Comparison of ENCODE assay signal across 29 mouse cellular contexts in genomic region chr10:120004096-120004495, GRCm38 (mm10).
"Had no signal": no experiment of that assay in that cellular context is flagged by ENCODE, and none has a peak within 500 bp of the region (broad histone marks: within the 10 kb centered on the region; RNA-seq: fewer than 3 reads in every experiment).

No protein-coding gene starts in this region.

- H3K4me3 ChIP-seq: embryonic facial prominence, embryonic 10.5 days; embryonic facial prominence, embryonic 12.5 days; embryonic facial prominence, embryonic 13.5 days; embryonic facial prominence, embryonic 15.5 days; erythroblast, embryonic 14.5 days; forebrain, embryonic 10.5 days; forebrain, embryonic 12.5 days; forebrain, embryonic 13.5 days; forebrain, embryonic 15.5 days; gastrocnemius, adult 2 months; heart, adult 2 months had no signal

- H3K9ac ChIP-seq: embryonic facial prominence, embryonic 12.5 days; embryonic facial prominence, embryonic 13.5 days; embryonic facial prominence, embryonic 15.5 days; forebrain, embryonic 12.5 days; forebrain, embryonic 13.5 days; forebrain, embryonic 15.5 days; forebrain, postnatal 0 days had no signal

- H3K4me2 ChIP-seq: embryonic facial prominence, embryonic 12.5 days; embryonic facial prominence, embryonic 13.5 days; embryonic facial prominence, embryonic 15.5 days; forebrain, embryonic 12.5 days; forebrain, embryonic 13.5 days; forebrain, embryonic 15.5 days had no signal

- H3K27ac ChIP-seq: embryonic facial prominence, embryonic 10.5 days; embryonic facial prominence, embryonic 12.5 days; embryonic facial prominence, embryonic 13.5 days; embryonic facial prominence, embryonic 15.5 days; forebrain, embryonic 10.5 days; forebrain, embryonic 12.5 days; forebrain, embryonic 13.5 days; forebrain, embryonic 15.5 days; gastrocnemius, adult 2 months; heart, adult 2 months had no signal

- H3K27me3 ChIP-seq: embryonic facial prominence, embryonic 12.5 days; embryonic facial prominence, embryonic 13.5 days; embryonic facial prominence, embryonic 15.5 days; forebrain, embryonic 12.5 days; forebrain, embryonic 13.5 days; forebrain, embryonic 15.5 days had no signal

- DNase-seq: cerebellum, adult 2 months; cerebellum, adult 8-10 months; cerebellum, adult 9-10 months; cerebellum, adult 9-11 months; cerebellum, postnatal 10 days; cerebellum, postnatal 14 days; cerebellum, postnatal 25 days; cerebellum, postnatal 36 days; embryo, embryonic 11 days; forebrain, postnatal 0 days; gastrocnemius, adult 2 months; gastrocnemius, postnatal 10 days; gastrocnemius, postnatal 14 days; gastrocnemius, postnatal 25 days; gastrocnemius, postnatal 36 days; heart, adult 11 months; heart, adult 18-20 months; heart, adult 2 months had no signal

- H3K36me3 ChIP-seq: embryonic facial prominence, embryonic 10.5 days; embryonic facial prominence, embryonic 12.5 days; embryonic facial prominence, embryonic 13.5 days; forebrain, embryonic 10.5 days; forebrain, embryonic 12.5 days had no signal

- H3K9me3 ChIP-seq: embryonic facial prominence, embryonic 10.5 days; embryonic facial prominence, embryonic 12.5 days; embryonic facial prominence, embryonic 13.5 days; embryonic facial prominence, embryonic 15.5 days; forebrain, embryonic 10.5 days; forebrain, embryonic 12.5 days; forebrain, embryonic 13.5 days; forebrain, embryonic 15.5 days had no signal

- ATAC-seq: forebrain, embryonic 13.5 days; forebrain, embryonic 14.5 days; forebrain, embryonic 15.5 days; forebrain, embryonic 16.5 days had no signal

- H3K4me1 ChIP-seq: embryonic facial prominence, embryonic 10.5 days; embryonic facial prominence, embryonic 12.5 days; embryonic facial prominence, embryonic 13.5 days; embryonic facial prominence, embryonic 15.5 days; forebrain, embryonic 10.5 days; forebrain, embryonic 12.5 days; forebrain, embryonic 13.5 days; forebrain, embryonic 15.5 days had no signal
